Mouse (Mus musculus): Measurements from ENCODE around the gene Dock8. TPM values are rescaled to one million over a fixed set of nuclear protein-coding genes. Genes with fewer than 3 reads are reported as not detected.

Gene Dock8
- total RNA-seq, 2 experiments from 2014 or later, result 2.0 to 4.3 TPM

DNA sequence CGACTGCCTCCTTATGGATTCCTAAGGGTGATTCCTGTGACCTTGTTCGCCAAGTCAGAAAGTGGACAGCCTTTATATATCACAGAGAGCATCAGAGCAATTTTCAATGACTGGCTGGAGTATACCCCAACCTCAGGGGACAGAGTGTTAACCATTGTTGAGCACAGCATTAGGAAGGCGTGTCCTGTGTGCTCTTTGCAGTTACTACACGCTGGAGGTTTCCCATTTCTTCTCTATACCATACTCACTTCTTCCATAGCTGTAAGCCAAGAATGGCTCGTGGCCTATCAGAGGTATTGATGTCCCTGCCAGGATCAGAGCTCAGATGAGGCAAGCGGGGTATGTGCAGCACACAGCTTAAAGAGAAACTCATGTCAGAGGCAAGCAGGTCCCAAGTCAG lies 181.2 kb downstream of the Dock8 start:
- no peak for DNase-seq (ENCODE audit: low spot score in 2 of 2)

DNA sequence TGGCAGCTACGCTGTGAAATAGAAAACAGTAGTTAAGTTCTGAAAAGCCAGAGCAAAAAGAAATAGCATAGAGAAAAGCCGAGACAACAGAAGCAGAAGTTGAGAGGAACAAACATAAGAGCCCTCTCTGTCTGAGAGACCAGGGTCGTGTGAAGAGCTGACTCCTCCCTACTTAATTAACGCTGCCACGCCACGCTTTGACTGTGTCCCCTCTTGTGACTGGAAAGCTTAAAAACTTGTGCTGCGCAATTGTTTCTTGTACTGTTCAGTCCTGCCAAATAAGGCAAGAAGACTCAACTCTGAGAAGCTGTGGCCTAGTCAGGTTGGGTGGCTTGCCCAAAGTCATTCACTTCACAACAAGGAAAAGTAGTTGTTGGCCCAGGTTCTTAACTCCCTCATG lies 184.7 kb downstream of the Dock8 start:
- peak in 1 of 2 experiments; percentile 25 for DNase-seq (ENCODE audit: low spot score in 2 of 2)

DNA sequence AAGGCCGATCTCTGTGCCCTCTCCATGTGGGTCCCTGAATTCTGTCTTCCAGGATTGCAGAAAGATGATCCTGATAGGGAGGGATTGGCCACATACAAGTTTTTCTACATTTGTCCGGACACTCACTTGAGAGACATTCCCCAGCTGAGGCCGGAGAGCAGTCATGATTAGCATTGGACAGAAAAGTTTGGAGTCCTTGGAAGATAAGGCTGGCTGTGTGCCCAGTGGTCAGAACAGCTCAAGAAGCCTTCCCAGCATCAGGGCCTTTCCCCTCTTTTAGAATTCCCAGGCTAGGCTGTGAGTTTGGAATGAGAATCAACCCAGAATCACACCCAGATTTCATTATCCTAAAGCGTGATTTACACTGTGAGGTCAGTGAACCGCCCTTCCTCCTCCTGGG lies 187.0 kb downstream of the Dock8 start:
- DNase-seq (ENCODE audit: low spot score in 2 of 2), result no peak

DNA sequence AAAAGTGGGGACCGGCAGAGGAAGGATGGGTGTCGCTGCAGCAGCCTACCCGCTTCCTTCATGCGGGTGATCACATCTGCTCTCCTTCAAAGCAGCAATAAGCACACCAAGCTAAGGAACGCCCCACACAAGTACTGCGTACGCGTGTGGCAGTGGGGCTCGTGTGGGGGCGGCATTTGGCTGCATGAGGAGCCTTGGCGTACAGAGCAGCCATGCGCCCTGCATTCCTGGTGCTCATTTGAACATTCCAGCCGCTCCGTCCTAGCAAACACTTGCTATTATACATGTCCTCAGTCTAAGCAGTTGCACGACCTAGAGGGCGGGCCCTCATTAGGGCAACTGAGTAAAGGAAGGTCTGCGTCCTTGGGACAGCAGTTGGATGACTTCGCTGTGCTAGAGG lies 188.3 kb downstream of the Dock8 start:
- peak in 1 of 2 experiments; percentile 2 for DNase-seq (ENCODE audit: low spot score in 2 of 2)

DNA sequence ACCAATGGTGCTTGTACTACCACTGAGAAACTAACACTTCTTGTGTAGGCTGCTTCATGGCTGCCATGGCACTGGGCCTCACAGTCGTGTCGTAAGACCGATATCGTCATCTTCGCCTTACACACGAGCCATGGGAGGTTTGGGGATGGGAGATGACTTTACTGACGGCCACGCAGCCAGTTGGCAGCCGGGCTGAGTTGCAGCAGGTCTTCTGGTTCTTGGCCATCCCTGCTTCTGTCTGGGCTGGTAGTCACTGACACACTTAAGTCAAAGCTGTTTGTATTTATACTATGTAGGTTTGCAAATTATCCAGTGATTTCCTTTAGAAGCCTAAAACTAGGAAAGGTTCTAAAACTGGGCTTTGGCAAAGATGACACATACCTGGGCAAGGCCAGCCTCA lies 194.4 kb downstream of the Dock8 start:
- DNase-seq (ENCODE audit: low spot score in 2 of 2), result no peak

DNA sequence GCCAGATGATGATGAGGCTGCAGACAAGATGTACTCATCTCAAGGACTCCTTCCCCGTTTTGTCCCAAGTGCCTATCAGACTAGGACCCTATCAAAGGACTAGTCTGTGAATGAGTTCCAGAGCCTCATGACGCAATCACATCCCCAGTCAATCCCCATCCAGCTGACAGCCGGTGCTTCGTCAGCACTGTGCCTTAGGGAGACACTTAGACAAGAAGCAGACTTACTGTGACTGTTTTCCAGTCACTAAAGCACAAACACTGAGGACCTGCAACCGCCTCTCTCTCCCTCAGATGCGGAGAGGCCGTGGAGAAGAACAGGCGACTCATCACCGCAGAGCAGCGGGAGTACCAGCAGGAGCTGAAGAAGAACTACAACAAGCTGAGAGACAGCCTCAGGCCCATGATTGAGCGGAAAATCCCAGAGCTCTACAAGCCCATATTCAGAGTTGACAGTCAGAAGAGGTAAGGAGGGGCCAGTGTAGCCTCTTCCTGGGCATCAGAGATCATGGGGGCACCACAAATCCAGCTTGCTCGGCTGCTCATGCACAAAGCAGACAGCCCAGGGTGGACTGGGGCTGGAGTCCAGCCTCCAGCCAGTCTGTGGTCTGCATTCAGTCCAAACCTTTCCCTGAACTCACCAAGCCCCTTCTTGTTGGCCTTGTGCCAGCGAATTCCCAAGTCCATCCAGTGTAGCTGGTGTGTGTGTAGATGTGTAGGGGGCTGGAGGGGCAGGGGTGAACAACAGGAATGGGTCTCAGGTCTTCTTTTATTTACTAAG lies 200.9 kb downstream of the Dock8 start:
- DNase-seq (ENCODE audit: low spot score in 2 of 2), result no peak

DNA sequence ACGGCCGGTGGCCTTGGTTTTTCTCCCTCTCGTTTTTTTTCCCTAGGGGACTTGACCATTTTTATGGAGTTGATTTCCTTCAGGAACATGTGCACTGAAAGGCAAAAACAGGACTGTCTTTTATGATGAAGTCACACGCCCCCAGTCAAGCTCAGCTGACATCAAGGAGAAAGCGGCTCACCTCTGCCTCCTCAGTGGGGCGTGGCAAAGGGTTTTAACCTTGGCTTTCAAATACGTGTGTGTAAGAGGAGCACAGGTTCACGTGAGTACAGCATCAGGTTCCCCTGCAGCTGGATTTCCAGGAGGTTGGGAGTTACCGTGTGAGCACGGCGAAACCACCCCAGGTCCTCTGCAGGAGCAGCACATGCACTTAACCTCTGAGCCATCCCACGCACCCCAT lies 203.7 kb downstream of the Dock8 start:
- DNase-seq (ENCODE audit: low spot score in 2 of 2), result no peak

GRCm38 (mm10) chr19:25206969-25207368 lies 207.6 kb downstream of the Dock8 start:
- DNase-seq (ENCODE audit: low spot score in 2 of 2), result no peak

DNA sequence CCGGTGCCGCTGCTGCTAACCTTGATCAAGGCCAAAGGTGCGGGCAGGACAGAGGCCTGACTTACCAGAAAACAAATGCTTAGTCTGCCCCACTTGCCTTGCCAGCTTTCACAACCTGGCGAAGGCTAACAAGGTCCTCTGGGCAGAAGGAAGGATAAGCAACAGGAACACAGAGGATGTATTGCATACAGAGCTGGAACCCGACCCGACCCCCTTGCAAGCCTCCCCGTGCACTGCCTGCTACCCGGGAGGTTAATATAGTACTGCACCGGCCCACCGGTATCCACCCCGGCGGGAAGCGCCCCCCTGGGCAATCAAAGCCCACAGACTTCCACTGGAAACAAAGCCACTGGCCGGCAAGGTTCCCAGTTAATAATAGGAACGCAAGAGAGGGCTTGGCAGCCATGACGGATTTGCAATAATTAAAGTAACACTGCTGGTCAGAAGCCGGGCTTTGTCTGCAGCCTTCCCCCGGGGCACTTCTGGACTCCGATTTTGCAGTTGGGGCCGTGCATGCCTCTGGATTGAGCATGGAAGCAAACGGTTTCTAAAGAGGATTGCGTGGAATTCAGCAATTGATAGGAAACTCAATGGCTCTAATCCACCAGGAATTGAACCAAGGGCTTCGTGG lies 208.5 kb downstream of the Dock8 start:
- peak; percentile 15 to 29 for DNase-seq (ENCODE audit: low spot score in 2 of 2)

DNA sequence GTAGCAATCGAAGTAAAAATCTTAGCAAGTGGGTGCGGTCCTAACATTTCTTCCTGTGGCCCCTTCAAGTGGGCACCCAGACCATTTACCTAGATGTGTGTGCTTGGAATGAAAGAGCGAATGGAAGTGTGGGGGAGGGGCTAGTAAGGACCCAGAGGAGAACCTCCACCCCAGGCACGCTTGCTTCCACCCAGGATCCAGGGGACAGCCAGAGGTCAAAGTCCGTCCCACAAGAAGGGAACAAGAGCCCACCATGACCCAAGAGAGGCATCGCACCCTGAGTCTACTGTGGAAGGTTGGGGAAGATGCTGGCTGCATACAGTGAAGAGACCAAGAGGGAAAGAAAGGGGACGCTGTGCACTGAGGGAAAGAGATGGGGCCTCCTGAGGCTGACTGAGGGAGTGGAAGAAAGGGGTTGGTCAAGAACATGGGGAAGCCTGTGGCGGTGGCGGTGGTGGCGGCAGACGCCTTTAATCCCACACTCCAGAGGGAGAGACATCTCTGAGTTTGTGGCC lies 209.3 kb downstream of the Dock8 start:
- no peak for DNase-seq (ENCODE audit: low spot score in 2 of 2)

DNA sequence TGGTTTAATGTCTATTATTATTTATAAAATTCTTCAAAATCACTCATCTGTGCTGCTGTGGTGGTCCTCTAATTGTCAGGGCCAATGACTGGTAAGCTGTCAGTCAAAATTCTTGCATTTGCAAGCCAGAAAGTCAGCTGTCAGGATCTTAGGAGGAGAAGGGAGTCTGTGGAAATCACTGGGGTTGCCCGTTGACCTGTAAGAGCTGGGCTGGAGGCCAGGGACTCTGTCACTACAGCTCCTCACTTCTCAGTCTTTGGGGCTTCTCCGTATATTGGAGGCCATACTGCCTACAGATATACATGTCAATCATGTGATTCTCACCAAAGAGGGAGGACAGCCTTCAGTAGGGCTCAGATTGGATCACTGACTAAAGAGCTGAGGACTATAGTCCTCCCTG lies 221.3 kb downstream of the Dock8 start:
- no peak for DNase-seq (ENCODE audit: low spot score in 2 of 2)

- DNase-seq (ENCODE audit: low spot score in 2 of 2), result no peak
Measured at GRCm38 (mm10) chr19:25221964-25222640, 222.8 kb downstream of the Dock8 start.

- DNase-seq (ENCODE audit: low spot score in 2 of 2), result no peak
Measured at GRCm38 (mm10) chr19:25230058-25230974, 231.0 kb downstream of the Dock8 start.

DNA sequence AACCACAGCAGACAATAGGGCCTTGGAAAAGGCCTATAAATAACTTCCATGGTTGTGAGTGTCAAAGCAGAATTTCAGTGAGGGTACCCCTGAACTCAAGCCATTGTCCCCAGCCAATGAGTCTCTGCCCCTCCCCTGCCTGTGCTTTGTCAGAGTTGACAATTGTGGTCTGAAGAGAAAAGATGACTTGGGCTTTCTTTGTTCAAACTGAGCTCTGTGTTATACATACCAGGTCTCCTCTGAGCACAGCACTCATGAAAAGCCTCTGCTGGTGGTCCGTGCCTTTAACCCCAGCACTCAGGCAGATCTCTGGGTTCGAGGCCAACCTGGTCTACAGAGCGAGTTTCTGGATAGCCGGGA lies 231.6 kb downstream of the Dock8 start:
- no peak for DNase-seq (ENCODE audit: low spot score in 2 of 2)

- DNase-seq (ENCODE audit: low spot score in 2 of 2), result peak in 1 of 2 experiments; percentile 7
Measured at GRCm38 (mm10) chr19:25232032-25232431, 232.7 kb downstream of the Dock8 start.

- peak; percentile 40 to 59 for DNase-seq (ENCODE audit: low spot score in 2 of 2)
Measured at GRCm38 (mm10) chr19:25236596-25237491, 237.5 kb downstream of the Dock8 start, which contains the start of gene Kank1. Gene Kank1, plus strand, starts transcription at chr19:25236975.

- peak; percentile 21 to 33 for DNase-seq (ENCODE audit: low spot score in 2 of 2)
Measured at GRCm38 (mm10) chr19:25237492-25238040, 238.2 kb downstream of the Dock8 start.

- no peak for DNase-seq (ENCODE audit: low spot score in 2 of 2)
Measured at GRCm38 (mm10) chr19:25238121-25238520, 238.8 kb downstream of the Dock8 start.

GRCm38 (mm10) chr19:25243566-25243965 lies 244.2 kb downstream of the Dock8 start:
- DNase-seq (ENCODE audit: low spot score in 2 of 2), result no peak

DNA sequence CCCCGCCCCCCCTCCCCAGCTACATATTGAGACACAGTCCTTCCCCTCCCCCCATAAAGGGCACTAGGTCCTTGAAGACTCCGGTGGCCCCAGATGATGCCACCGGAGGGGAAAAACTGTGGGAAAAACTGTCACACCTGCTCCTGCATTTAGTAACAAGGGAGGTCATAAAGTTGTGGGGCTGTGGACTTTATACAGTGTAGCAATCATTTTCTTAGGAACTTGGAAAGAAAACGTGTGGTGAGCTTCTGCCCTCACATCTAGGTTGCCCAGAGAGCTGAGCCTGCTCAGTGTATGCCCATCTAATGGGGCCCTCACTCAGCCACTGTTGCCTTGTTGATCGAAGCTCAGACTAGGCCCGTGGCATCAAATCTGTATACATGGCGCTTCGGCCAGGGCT lies 246.7 kb downstream of the Dock8 start:
- DNase-seq (ENCODE audit: low spot score in 2 of 2), result no peak

All from layer of hippocampus, postnatal 14 days (tissue).